8 mouse cellular contexts compared by ENCODE assay signal in the genomic region with DNA sequence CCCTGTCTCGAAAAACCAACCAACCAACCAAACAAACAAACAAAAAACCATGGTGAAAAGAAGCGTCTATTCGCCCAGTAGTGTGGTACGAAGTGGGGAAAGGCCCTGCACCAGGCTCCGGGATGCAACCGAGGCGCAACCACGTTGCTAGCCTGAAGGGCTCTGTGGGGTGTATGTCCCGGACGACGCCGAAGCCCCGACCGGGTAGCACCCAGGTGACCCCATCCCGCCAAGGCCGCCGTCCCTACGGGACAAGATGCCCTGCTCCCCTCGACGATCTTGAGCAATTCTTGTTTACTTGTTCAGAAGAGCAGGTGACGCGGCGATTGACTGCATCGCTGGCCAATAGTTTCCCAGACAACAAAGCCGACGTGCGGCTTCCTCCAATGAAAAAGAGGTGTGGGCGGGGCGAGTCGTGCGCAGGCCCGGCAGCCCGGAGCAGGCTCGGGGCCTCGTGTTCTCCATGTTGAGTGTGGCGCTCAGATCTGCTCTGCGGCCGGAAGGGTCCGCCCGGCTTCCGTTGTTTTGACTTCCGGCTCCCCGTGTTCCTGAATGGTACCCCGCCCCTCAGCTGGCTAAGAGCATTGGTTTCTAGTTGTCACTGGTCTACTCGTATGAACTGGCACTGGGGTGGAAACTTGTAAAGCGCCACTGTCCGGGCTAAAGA. TPM values are rescaled to one million over a fixed set of nuclear protein-coding genes. Genes with fewer than 3 reads are reported as not detected.
DNase-seq lines count a peak whose midpoint lies in the region; ATAC-seq lines count a peak whose summit lies in the region.

No protein-coding gene starts in this region.

- DNase-seq in adipocyte (ENCODE audit: low spot score): peak; percentile 96
- DNase-seq in embryo, embryonic 10 days (ENCODE audit: low spot score): peak; percentile 99
- peak; percentile 100 for DNase-seq in gastrocnemius, postnatal 10 days
- DNase-seq in induced T-regulatory cell, adult 2 months (ENCODE audit: low read depth): peak; percentile 100
- peak; percentile 99 for DNase-seq in left cerebral cortex, adult 9 months (ENCODE audit: low spot score in 2 of 2)
- peak; percentile 99 for DNase-seq in right cerebral cortex, postnatal 14 days
- peak; percentile 99 for DNase-seq in urinary bladder, postnatal 36 days (ENCODE audit: low spot score in 2 of 2)

- ATAC-seq in megakaryocyte progenitor cell, adult 5-6 weeks (replicated peaks; ENCODE audit: poor library complexity): peak; percentile 84

RNA-seq across cellular contexts. Expression of a gene that starts 4.9 kb away (rescaled TPM):
- total RNA-seq in gastrocnemius, postnatal 10 days (2021): 100 to 1,000 TPM; 101 to 106 TPM
- 73.8 and 74.5 TPM in 2 replicates for total RNA-seq in megakaryocyte progenitor cell, adult 5-6 weeks (2015)
- 65.9 and 78.6 TPM in 2 replicates for total RNA-seq in megakaryocyte progenitor cell, adult 5-6 weeks (2017)

RNA-seq across cellular contexts. Expression of a gene that starts 6.7 kb away (rescaled TPM):
- 10 to 100 TPM; 59.6 to 70.3 TPM for total RNA-seq in gastrocnemius, postnatal 10 days (2021)
- 6.0 and 6.6 TPM in 2 replicates for total RNA-seq in megakaryocyte progenitor cell, adult 5-6 weeks (2015)
- 6.9 and 7.1 TPM in 2 replicates for total RNA-seq in megakaryocyte progenitor cell, adult 5-6 weeks (2017)

RNA-seq across cellular contexts. Expression of a gene that starts 41.2 kb away (rescaled TPM):
- not detected for total RNA-seq in gastrocnemius, postnatal 10 days (2021)
- total RNA-seq in megakaryocyte progenitor cell, adult 5-6 weeks (2015): not detected in 2 replicates
- total RNA-seq in megakaryocyte progenitor cell, adult 5-6 weeks (2017): not detected in 2 replicates

Comparison
In these comparisons a context has a peak if more than half of its experiments do, and no peak if none do; other contexts are left out.
1. Peak in every context shown above with its lines: DNase-seq and ATAC-seq.
2. RNA of a gene that starts 6.7 kb away (total RNA-seq): 59.6 to 70.3 TPM in gastrocnemius, postnatal 10 days; 6.0 to 7.1 TPM in megakaryocyte progenitor cell, adult 5-6 weeks; every median in the first group is over 4 times any median in the second.